Mouse (Mus musculus) kidney, adult 2 months (tissue): Measurements from ENCODE around the gene Ppp2r5c.

Source experiments
- CTCF ChIP-seq: fragments of 200-500 bp; conservative IDR thresholded peaks from 2 replicates; pipeline ENCODE4 v1.5.1; 2011; ENCODE audit warnings: low read depth, mild to moderate bottlenecking, control low read depth, low read length, moderate library complexity, mixed read lengths; ENCODE audit not compliant: insufficient read depth, insufficient read length
- POLR2A ChIP-seq: fragments of 200-500 bp; IDR thresholded peaks from one replicate; pipeline ENCODE4 v1.6.1; 2011; ENCODE audit warnings: low read depth, low read length, control low read depth

DNA sequence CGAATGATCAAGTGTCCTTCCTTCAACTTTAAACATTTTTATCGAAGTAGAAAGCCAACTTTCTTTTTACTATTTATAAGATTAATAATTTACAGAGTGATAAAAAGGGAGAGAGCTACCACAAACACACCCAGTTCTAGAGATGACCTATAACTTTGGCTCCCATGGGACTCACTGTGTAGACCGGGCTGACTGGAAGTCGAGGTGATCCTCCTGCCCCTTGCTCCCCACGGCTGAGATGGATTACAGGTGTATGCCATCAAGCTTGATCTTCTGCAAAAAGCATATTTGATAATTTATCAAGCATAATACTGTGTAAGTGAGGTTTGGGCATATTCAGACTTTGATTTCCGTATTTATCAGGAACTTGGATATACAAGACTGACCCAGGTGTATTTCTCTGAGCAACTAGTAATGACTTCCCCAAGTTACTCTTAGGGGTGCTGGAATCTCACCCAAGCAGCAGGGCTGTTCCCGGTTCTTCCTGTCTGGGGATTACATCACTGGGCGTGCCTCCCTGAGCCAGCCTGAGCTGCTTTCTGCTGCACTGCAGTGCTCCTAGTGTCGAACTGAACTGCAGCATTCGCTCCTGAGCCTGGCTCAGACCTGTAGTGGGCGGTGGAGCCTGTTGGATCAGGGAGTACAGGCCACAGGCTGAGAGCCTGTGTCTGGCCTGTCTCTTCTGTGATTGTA is 161.7 kb downstream of the Ppp2r5c start:
- TF ChIP-seq POLR2A (no peak), CTCF (peak; percentile 51; the same call in 1 of the 2 replicates)
